Mouse (Mus musculus) E14TG2a.4 (cell line): ENCODE measurements around the gene Cenpu.
A peak's percentile ranks its signal among the peaks of the same experiment; 100 is the strongest.

ENCODE experiments used
- CTCF ChIP-seq: conservative IDR thresholded peaks from 2 replicates; pipeline ENCODE4 v1.5.1; 2014; ENCODE audit warnings: low read length
- NANOG ChIP-seq: IDR thresholded peaks from 2 replicates; pipeline ENCODE4 v1.6.1; 2014; ENCODE audit warnings: borderline replicate concordance, low read length, mixed read lengths

DNA sequence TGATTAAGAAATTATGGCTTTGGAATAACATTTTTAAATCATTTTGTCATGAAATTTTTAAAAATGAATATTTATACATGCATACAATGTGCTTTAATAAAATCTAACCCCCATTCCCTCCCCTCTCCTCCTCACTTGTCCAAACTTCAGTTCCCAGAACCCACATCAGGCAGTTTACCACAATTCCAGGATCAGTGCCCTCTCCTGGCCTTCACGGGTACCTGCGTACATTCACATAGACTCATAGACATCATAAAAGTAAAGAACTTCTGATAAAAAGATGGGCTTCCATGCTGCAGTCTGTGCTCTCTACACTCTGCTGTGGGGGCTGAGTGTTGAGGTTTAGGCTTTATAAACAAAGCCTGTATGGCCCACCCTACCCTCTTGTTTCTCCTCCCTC lies 17.1 kb downstream of the Cenpu start:
- peak; percentile 25 for TF ChIP-seq CTCF
- TF ChIP-seq NANOG = no peak
